Mouse (Mus musculus) lung, adult 2 months (tissue): ENCODE data around the gene Mansc1.

Experiments
- CTCF ChIP-seq: fragments of 200-500 bp; IDR thresholded peaks from 2 replicates; pipeline ENCODE4 v1.5.1; 2011; ENCODE audit warnings: mild to moderate bottlenecking, low read length, control low read depth; ENCODE audit not compliant: insufficient read depth
- POLR2A ChIP-seq: fragments of 200-500 bp; IDR thresholded peaks from 2 replicates; pipeline ENCODE4 v1.6.1; 2011; ENCODE audit warnings: low read depth, mild to moderate bottlenecking, control low read depth, low read length, borderline replicate concordance; ENCODE audit errors: extremely low read depth

DNA sequence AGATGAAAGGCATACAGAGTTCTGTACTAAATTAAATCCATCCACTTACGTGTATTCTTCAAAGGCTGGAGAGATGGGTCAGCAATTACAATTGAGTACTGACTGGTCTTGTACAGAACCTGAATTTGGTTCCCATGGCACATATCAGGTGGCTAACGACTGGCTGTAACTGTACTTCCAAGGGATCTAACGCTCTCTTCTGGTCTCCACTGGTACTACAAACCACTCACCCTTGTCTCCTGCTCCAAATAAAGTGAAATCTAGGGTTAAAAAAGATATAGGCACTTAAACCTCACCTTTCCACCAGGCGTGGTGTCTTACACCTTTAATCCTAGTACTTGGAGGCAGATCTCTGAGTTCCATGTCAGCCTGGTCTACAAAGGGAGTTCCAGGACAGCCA, 4.2 kb upstream of the Mansc1 start:
- TF ChIP-seq POLR2A (no peak), CTCF (no peak)
